Mouse (Mus musculus): Measurements from ENCODE around the gene Izumo3. TPM values are rescaled to one million over a fixed set of nuclear protein-coding genes. Genes with fewer than 3 reads are reported as not detected.
"Not testable (repeated sequence)": the region's sequence is repeated elsewhere in the genome, so short reads cannot be mapped to it uniquely, and the experiment has no call there.

Izumo3 gene
- polyA plus RNA-seq (2012; fragmentation: generic; extraction: Trizol): not detected
- long read RNA-seq, experiment 1: 0 reads
- long read RNA-seq, experiment 2: 0 reads

- no peak within 1 kb of the TSS for H3K4me3 ChIP-seq (ENCODE audit: insufficient read depth, poor library complexity, severe bottlenecking)
- TF ChIP-seq USF1 (IDR thresholded peaks at IDR 0.05; ENCODE audit: low read depth) (no peak), MAX (IDR thresholded peaks at IDR 0.05) (no peak), MYOD1 (IDR thresholded peaks at IDR 0.05; ENCODE audit: control insufficient read depth, insufficient read length, low read depth) (no peak), CEBPB (IDR thresholded peaks at IDR 0.05; ENCODE audit: low read depth) (no peak), CTCF (IDR thresholded peaks at IDR 0.05; ENCODE audit: control insufficient read depth, insufficient read depth, insufficient read length) (no peak), FOSL1 (IDR thresholded peaks at IDR 0.05; ENCODE audit: insufficient read depth, low read length, poor library complexity, severe bottlenecking) (no peak), MYOG (IDR thresholded peaks at IDR 0.05; ENCODE audit: control insufficient read depth, extremely low read depth, insufficient read length) (no peak)
- no peaks in the 10 kb centered on the region for H3K36me3 ChIP-seq (ENCODE audit: control insufficient read depth, insufficient read depth)
- no peak within 1 kb of the TSS for H3ac ChIP-seq (ENCODE audit: control insufficient read depth, insufficient read length, low read depth)
- no peaks in the 10 kb centered on the region for H3K79me2 ChIP-seq (ENCODE audit: control insufficient read depth, insufficient read depth)
- no peaks in the 10 kb centered on the region for H3K79me3 ChIP-seq (ENCODE audit: low read depth)
- H3K27me3 ChIP-seq (ENCODE audit: control insufficient read depth, insufficient read depth, insufficient read length): no peaks in the 10 kb centered on the region
Observed at GRCm38 (mm10) chr4:92147134-92147533, at the start of gene Izumo3. Izumo3 (minus strand) TSS chr4:92147234.

- H3K79me3 ChIP-seq (ENCODE audit: low read depth); H3K27me3 ChIP-seq (ENCODE audit: control insufficient read depth, insufficient read depth, insufficient read length); H3ac ChIP-seq (ENCODE audit: control insufficient read depth, insufficient read length, low read depth); H3K4me3 ChIP-seq (ENCODE audit: insufficient read depth, poor library complexity, severe bottlenecking); H3K79me2 ChIP-seq (ENCODE audit: control insufficient read depth, insufficient read depth); H3K36me3 ChIP-seq (ENCODE audit: control insufficient read depth, insufficient read depth): not testable (repeated sequence)
Observed at GRCm38 (mm10) chr4:92191649-92192048, 44.6 kb upstream of the Izumo3 start, which contains the start of gene Gm12666. Gm12666 (minus strand) TSS chr4:92191749.

GRCm38 (mm10) chr4:92152646-92153045 is 5.6 kb upstream of the Izumo3 start:
- TF ChIP-seq MYOG (IDR thresholded peaks at IDR 0.05; ENCODE audit: control insufficient read depth, extremely low read depth, insufficient read length): no peak
- no peak for TF ChIP-seq MYOD1 (IDR thresholded peaks at IDR 0.05; ENCODE audit: control insufficient read depth, insufficient read length, low read depth)
- TF ChIP-seq MAX (IDR thresholded peaks at IDR 0.05): no peak
- no peak for TF ChIP-seq CTCF (IDR thresholded peaks at IDR 0.05; ENCODE audit: control insufficient read depth, insufficient read depth, insufficient read length)
- TF ChIP-seq FOSL1 (IDR thresholded peaks at IDR 0.05; ENCODE audit: insufficient read depth, low read length, poor library complexity, severe bottlenecking): no peak
- TF ChIP-seq USF1 (IDR thresholded peaks at IDR 0.05; ENCODE audit: low read depth): no peak
- TF ChIP-seq CEBPB (IDR thresholded peaks at IDR 0.05; ENCODE audit: low read depth): no peak
- Histone ChIP-seq H3K36me3 (ENCODE audit: control insufficient read depth, insufficient read depth) (no peaks in the 10 kb centered on the region), H3ac (ENCODE audit: control insufficient read depth, insufficient read length, low read depth) (no peak overlapping the region), H3K4me3 (ENCODE audit: insufficient read depth, poor library complexity, severe bottlenecking) (no peak overlapping the region), H3K27me3 (ENCODE audit: control insufficient read depth, insufficient read depth, insufficient read length) (no peaks in the 10 kb centered on the region), H3K79me2 (ENCODE audit: control insufficient read depth, insufficient read depth) (no peaks in the 10 kb centered on the region), H3K79me3 (ENCODE audit: low read depth) (no peaks in the 10 kb centered on the region)

GRCm38 (mm10) chr4:92111390-92111988 is 35.5 kb downstream of the Izumo3 start:
- Histone ChIP-seq H3K4me3 (ENCODE audit: insufficient read depth, poor library complexity, severe bottlenecking) (no peak overlapping the region), H3K79me3 (ENCODE audit: low read depth) (no peaks in the 10 kb centered on the region), H3K27me3 (ENCODE audit: control insufficient read depth, insufficient read depth, insufficient read length) (no peaks in the 10 kb centered on the region), H3ac (ENCODE audit: control insufficient read depth, insufficient read length, low read depth) (no peak overlapping the region), H3K36me3 (ENCODE audit: control insufficient read depth, insufficient read depth) (no peaks in the 10 kb centered on the region), H3K79me2 (ENCODE audit: control insufficient read depth, insufficient read depth) (no peaks in the 10 kb centered on the region)
- TF ChIP-seq USF1 (IDR thresholded peaks at IDR 0.05; ENCODE audit: low read depth) (no peak), CEBPB (IDR thresholded peaks at IDR 0.05; ENCODE audit: low read depth) (no peak), MYOG (IDR thresholded peaks at IDR 0.05; ENCODE audit: control insufficient read depth, extremely low read depth, insufficient read length) (no peak), MAX (IDR thresholded peaks at IDR 0.05) (no peak), FOSL1 (IDR thresholded peaks at IDR 0.05; ENCODE audit: insufficient read depth, low read length, poor library complexity, severe bottlenecking) (no peak)

GRCm38 (mm10) chr4:92097386-92097785 is 49.6 kb downstream of the Izumo3 start:
- no peaks in the 10 kb centered on the region for H3K79me2 ChIP-seq (ENCODE audit: control insufficient read depth, insufficient read depth)
- TF ChIP-seq CTCF (IDR thresholded peaks at IDR 0.05; ENCODE audit: control insufficient read depth, insufficient read depth, insufficient read length) (no peak), FOSL1 (IDR thresholded peaks at IDR 0.05; ENCODE audit: insufficient read depth, low read length, poor library complexity, severe bottlenecking) (no peak), MAX (IDR thresholded peaks at IDR 0.05) (no peak), MYOD1 (IDR thresholded peaks at IDR 0.05; ENCODE audit: control insufficient read depth, insufficient read length, low read depth) (no peak), CEBPB (IDR thresholded peaks at IDR 0.05; ENCODE audit: low read depth) (no peak), MYOG (IDR thresholded peaks at IDR 0.05; ENCODE audit: control insufficient read depth, extremely low read depth, insufficient read length) (no peak), USF1 (IDR thresholded peaks at IDR 0.05; ENCODE audit: low read depth) (no peak)

GRCm38 (mm10) chr4:92095951-92096350 is 51.1 kb downstream of the Izumo3 start:
- H3K4me3 ChIP-seq (ENCODE audit: insufficient read depth, poor library complexity, severe bottlenecking): no peak overlapping the region
- H3K36me3 ChIP-seq (ENCODE audit: control insufficient read depth, insufficient read depth): no peaks in the 10 kb centered on the region
- no peaks in the 10 kb centered on the region for H3K79me3 ChIP-seq (ENCODE audit: low read depth)
- TF ChIP-seq MAX (IDR thresholded peaks at IDR 0.05) (no peak), MYOG (IDR thresholded peaks at IDR 0.05; ENCODE audit: control insufficient read depth, extremely low read depth, insufficient read length) (no peak), FOSL1 (IDR thresholded peaks at IDR 0.05; ENCODE audit: insufficient read depth, low read length, poor library complexity, severe bottlenecking) (no peak)
- H3K27me3 ChIP-seq (ENCODE audit: control insufficient read depth, insufficient read depth, insufficient read length): no peaks in the 10 kb centered on the region
- no peak overlapping the region for H3ac ChIP-seq (ENCODE audit: control insufficient read depth, insufficient read length, low read depth)
- no peaks in the 10 kb centered on the region for H3K79me2 ChIP-seq (ENCODE audit: control insufficient read depth, insufficient read depth)

More at GRCm38 (mm10) chr4:92097386-92097785, 49.6 kb downstream of the Izumo3 start:
- Histone ChIP-seq H3K79me3 (ENCODE audit: low read depth) (no peaks in the 10 kb centered on the region), H3K4me3 (ENCODE audit: insufficient read depth, poor library complexity, severe bottlenecking) (no peak overlapping the region), H3K36me3 (ENCODE audit: control insufficient read depth, insufficient read depth) (no peaks in the 10 kb centered on the region), H3K27me3 (ENCODE audit: control insufficient read depth, insufficient read depth, insufficient read length) (no peaks in the 10 kb centered on the region), H3ac (ENCODE audit: control insufficient read depth, insufficient read length, low read depth) (no peak overlapping the region)

Other genes with a start within 250 kb of the Izumo3 start
- gene Gm12666, start 44.5 kb upstream of the Izumo3 start, polyA plus RNA-seq (2012; fragmentation: generic; extraction: Trizol): 4.9 TPM

Measured in C2C12 (cell line).